Mouse (Mus musculus) embryonic facial prominence, embryonic 12.5 days (tissue): Measurements from ENCODE around the gene Gm884. TPM values are rescaled to one million over a fixed set of nuclear protein-coding genes. Genes with fewer than 3 reads are reported as not detected.

Experiments
- ATAC-seq: fragments of 200-750 bp; cut with Nextera tagmentation; 2 replicates; pipeline ENCODE4 v1.8.0; 2017; ENCODE audit not compliant: insufficient number of reproducible peaks, insufficient read depth, low FRiP score, low TSS enrichment
- H3K27ac ChIP-seq: fragments of 300-500 bp; sonication (generic); 2 replicates; pipeline ENCODE4 v1.5.1; 2016; ENCODE audit warnings: mild to moderate bottlenecking
- H3K27me3 ChIP-seq: fragments of 300-500 bp; sonication (generic); 2 replicates; pipeline ENCODE4 v1.6.1; 2016; ENCODE audit warnings: mild to moderate bottlenecking, moderate library complexity
- H3K36me3 ChIP-seq: fragments of 300-500 bp; sonication (generic); 2 replicates; pipeline ENCODE4 v1.6.1; 2016; ENCODE audit warnings: mild to moderate bottlenecking
- H3K4me1 ChIP-seq: fragments of 300-500 bp; sonication (generic); 2 replicates; pipeline ENCODE4 v1.6.1; 2016
- H3K4me2 ChIP-seq: fragments of 300-500 bp; sonication (generic); replicated peaks from 2 replicates; pipeline ENCODE4 v1.6.1; 2016; ENCODE audit warnings: mild to moderate bottlenecking, moderate library complexity
- H3K4me3 ChIP-seq: fragments of 300-500 bp; sonication (generic); 2 replicates; pipeline ENCODE4 v1.5.1; 2016; ENCODE audit warnings: mild to moderate bottlenecking
- H3K9ac ChIP-seq: fragments of 300-500 bp; sonication (generic); 2 replicates; pipeline ENCODE4 v1.6.1; 2016; ENCODE audit warnings: mild to moderate bottlenecking, moderate library complexity
- H3K9me3 ChIP-seq: fragments of 300-500 bp; sonication (generic); 2 replicates; pipeline ENCODE4 v1.6.1; 2016; ENCODE audit warnings: mild to moderate bottlenecking, moderate library complexity
- WGBS: fragments of 180-500 bp; shearing (Covaris S2); methylation state at CpG from one replicate; pipeline ENCODE4 v1.1.7; 2016; 5-methylcytosine and 5-hydroxymethylcytosine counted together
- polyA plus RNA-seq: library from polyadenylated mRNA; unstranded; fragments of >200 nt; fragmentation: Nextera tagmentation; extraction: Ambion mirVana; gene quantifications from 2 replicates; pipeline ENCODE4 v1.2.1, GENCODE M21; 2016

Gene Gm884
- polyA plus RNA-seq, 1 experiment from 2014 or later, result not detected

DNA sequence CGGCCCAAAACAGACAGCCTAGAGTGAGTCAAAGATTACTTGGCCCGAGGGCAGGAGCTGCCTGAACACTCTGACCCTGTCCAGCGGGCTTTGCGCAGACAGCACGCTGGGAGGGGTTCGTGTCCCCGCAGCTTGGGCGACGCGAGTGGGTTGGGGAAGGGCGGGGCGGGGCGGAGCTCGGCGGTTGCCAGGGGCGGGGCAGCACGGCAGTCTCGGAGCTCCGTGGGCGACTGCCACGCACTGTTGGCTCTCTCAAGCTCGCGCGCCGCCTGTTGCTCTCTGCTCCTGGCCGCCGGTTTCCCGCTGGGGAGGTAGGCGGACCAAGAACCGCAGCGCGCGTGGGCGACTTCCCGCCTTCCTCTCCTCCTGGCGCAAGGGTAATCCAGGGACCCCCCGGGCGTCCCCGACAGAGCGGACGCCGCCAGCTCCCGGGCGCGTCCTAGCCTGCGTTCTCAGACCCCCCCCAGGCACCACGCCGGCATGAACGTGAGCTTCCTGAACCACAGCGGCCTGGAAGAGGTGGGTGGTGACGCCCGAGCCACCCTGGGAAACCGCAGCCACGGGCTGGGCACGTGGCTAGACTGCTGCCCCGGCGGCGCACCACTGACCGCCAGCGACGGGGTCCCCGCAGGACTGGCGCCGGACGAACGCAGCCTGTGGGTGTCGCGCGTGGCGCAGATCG is 28.5 kb upstream of the Gm884 start, which contains the start of gene Rprml:
Gene Rprml, plus strand, starts transcription at position 270 of the 682 bp plus-strand sequence.
- no peak for ATAC-seq
- Histone ChIP-seq H3K36me3 (no peaks in the 10 kb centered on the region), H3K9me3 (no peaks in the 10 kb centered on the region), H3K4me3 (peak within 1 kb of the TSS; percentile 41), H3K9ac (peak within 1 kb of the TSS; percentile 24; the same call in 1 of the 2 replicates), H3K4me2 (peak within 1 kb of the TSS; percentile 78), H3K27ac (no peak within 1 kb of the TSS), H3K27me3 (peaks cover 83% of the 10 kb centered on the region), H3K4me1 (peaks cover 14% of the 10 kb centered on the region)
- under 1% methylated on average over 67 of the region's 71 CpGs for WGBS

DNA sequence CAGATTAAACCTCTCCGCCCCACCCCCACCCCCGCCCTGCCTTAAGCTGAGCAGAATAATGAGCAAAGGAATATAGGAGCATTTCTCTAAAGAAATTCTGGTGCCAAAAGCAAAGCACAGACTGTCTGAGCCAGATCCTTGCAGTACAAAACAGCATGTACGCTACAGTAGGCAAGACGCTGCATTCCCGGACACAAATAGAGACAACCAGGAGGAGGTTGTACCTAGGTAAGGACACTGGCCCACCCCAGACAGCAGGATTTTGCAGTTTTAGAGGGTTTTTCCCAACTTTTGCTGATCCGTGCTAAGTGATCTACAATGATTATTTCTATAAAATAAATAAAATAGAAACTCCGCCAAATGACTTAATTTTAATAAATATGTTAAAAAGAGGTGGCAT is 27.7 kb upstream of the Gm884 start:
- H3K27me3 ChIP-seq, result peaks cover 79% of the 10 kb centered on the region
- no peak overlapping the region for H3K27ac ChIP-seq
- ATAC-seq, result no peak
- peaks cover 14% of the 10 kb centered on the region for H3K4me1 ChIP-seq
- no peak overlapping the region for H3K4me2 ChIP-seq
- 25% methylated on average over 7 of the region's 7 CpGs for WGBS
- no peaks in the 10 kb centered on the region for H3K9me3 ChIP-seq
- H3K36me3 ChIP-seq, result no peaks in the 10 kb centered on the region
- H3K4me3 ChIP-seq, result no peak overlapping the region
- no peak overlapping the region for H3K9ac ChIP-seq

DNA sequence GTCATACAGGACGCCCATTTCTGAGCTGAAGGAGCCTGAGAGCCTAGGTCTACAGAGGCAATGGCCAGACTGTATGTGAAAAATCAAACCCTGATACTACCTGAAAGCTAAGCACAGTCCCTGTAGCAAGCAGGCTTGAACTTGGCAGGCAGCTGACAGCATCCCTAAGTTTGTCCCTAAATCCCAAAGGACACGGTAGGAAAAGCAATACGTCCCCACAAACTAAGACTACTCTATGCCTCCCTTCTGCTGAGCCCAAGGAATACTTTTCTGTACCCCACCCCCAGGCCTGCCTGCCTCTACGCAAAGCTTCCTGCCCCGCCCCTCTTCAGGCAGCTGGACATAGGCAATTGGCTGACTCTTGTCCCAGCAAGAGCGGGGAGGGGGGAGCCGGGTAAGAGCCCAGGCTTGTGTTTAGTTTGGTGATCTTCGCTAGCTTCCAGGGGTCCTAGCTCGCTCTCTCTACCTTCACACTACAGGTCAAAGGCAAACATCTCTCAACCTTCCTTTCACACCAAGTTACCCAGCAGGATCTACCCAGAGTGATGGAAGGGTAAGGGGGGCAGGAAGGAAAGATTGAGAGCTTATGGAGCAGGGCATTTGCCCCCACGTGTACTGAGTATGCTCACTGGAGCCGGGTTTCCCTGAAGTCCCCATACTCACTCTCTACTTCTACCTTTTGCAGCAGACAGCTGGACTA is 27.1 kb upstream of the Gm884 start:
- no peak overlapping the region for H3K4me2 ChIP-seq

DNA sequence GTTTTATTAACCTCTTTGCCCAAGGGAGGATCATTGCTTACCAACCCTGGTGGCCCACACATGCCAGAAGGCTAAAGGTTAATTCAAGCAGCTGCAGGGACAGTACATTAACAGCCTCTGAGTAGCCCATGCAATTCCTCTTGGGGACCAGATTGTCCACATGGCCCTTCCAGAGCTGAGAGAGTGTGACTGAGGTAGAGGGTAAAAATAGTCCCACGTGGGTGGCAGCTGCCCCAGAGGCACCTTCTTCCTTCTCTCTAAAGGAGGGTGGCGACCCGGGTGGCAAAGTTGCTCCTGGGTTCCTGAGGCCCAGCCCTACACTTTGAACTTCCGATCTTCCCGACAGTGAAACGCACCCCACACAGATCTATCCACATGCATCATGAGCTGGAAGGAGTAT is 25.4 kb upstream of the Gm884 start:
- WGBS, result 71% methylated on average over 6 of the region's 6 CpGs
- peaks cover 62% of the 10 kb centered on the region for H3K27me3 ChIP-seq
- peaks cover 14% of the 10 kb centered on the region for H3K4me1 ChIP-seq

More for the DNA sequence above, 27.1 kb upstream of the Gm884 start:
- no peaks in the 10 kb centered on the region for H3K9me3 ChIP-seq
- no peak overlapping the region for H3K4me3 ChIP-seq
- H3K36me3 ChIP-seq, result no peaks in the 10 kb centered on the region
- peaks cover 73% of the 10 kb centered on the region for H3K27me3 ChIP-seq
- ATAC-seq, result no peak
- peaks cover 14% of the 10 kb centered on the region for H3K4me1 ChIP-seq
- H3K9ac ChIP-seq, result no peak overlapping the region
- WGBS, result 7% methylated on average over 11 of the region's 11 CpGs
- H3K27ac ChIP-seq, result no peak overlapping the region

DNA sequence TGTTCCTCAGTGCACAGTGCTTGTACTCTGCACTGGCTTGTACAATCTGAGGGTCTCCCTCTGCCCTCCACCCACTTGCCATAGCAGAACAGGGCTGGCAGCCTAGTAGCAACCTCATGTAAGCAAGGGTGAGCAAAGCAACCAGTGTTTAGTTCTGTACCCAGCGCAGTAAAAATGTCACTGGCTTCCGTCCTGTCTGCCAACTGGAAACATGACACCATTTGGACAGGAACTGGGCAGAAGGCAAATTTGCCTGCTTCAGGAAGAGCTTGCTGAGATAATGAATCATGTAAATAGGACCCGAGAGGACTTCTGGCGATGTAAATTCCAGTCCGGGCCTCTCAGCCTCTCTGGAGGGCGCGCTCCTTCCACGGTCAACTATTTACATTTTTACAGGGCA is 24.8 kb upstream of the Gm884 start:
- Histone ChIP-seq H3K36me3 (no peaks in the 10 kb centered on the region), H3K9me3 (no peaks in the 10 kb centered on the region), H3K4me1 (peaks cover 14% of the 10 kb centered on the region), H3K4me2 (no peak overlapping the region), H3K9ac (no peak overlapping the region), H3K4me3 (no peak overlapping the region), H3K27ac (no peak overlapping the region), H3K27me3 (peaks cover 62% of the 10 kb centered on the region)
- 60% methylated on average over 8 of the region's 8 CpGs for WGBS
- ATAC-seq, result no peak

More for the DNA sequence above, 25.4 kb upstream of the Gm884 start:
- no peak for ATAC-seq
- Histone ChIP-seq H3K9me3 (no peaks in the 10 kb centered on the region), H3K36me3 (no peaks in the 10 kb centered on the region), H3K27ac (no peak overlapping the region), H3K4me2 (no peak overlapping the region), H3K9ac (no peak overlapping the region), H3K4me3 (no peak overlapping the region)

DNA sequence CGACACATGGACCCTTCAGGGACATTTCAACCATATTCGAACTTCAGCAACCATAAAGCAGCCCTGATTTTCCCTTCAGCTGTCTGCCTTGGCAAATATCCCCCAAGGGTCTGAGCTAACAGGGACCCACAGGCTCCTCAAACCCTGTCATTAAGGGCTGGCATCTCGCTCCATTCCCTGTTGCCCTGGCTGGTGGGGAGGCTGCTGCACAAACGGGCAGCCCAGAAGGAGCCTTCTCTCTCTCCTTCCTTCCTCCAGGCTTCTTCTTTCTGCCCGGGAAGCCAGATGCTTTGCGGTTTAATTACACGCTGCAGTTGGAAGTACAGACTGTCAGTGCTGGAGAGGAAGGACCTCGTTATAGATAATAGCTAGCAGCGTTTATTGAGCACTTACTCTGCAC is 22.3 kb upstream of the Gm884 start:
- no peak for ATAC-seq
- 55% methylated on average over 9 of the region's 9 CpGs for WGBS
- Histone ChIP-seq H3K9ac (no peak overlapping the region), H3K4me2 (no peak overlapping the region), H3K4me1 (no peaks in the 10 kb centered on the region), H3K27me3 (peaks cover 49% of the 10 kb centered on the region), H3K27ac (no peak overlapping the region), H3K9me3 (no peaks in the 10 kb centered on the region), H3K4me3 (no peak overlapping the region), H3K36me3 (no peaks in the 10 kb centered on the region)

DNA sequence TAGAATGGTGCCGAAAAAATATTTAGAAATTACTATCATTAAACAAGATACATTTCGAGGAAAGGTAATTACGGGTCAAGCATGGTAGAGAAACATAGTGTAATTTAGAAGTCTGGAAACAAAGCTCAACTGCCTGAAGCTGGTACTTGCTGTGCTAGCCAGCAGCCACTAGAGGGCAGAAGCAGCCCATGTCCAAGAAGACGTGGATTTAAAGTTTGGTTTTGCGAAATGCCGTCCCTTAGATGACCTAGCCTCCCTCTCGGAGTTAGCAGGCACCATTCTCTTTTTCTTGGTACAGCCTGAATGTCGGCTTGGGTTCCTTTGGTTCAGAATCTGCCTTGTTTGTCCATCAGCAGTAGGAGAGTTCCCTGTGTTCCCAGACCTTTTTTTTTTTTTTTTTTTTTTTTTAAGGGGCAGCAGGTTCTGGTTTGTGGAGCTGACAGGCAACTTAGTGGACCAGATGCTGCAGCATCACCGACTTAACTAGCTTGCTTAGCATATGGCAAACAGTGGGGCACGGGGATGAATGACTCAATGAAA is 18.5 kb upstream of the Gm884 start:
- H3K4me2 ChIP-seq, result no peak overlapping the region; the same call in 1 of the 2 replicates
- no peaks in the 10 kb centered on the region for H3K9me3 ChIP-seq
- no peaks in the 10 kb centered on the region for H3K4me1 ChIP-seq
- no peak for ATAC-seq
- H3K4me3 ChIP-seq, result no peak overlapping the region
- H3K27me3 ChIP-seq, result peaks cover 24% of the 10 kb centered on the region; the same call in 1 of the 2 replicates
- H3K27ac ChIP-seq, result no peak overlapping the region
- H3K36me3 ChIP-seq, result no peaks in the 10 kb centered on the region
- no peak overlapping the region for H3K9ac ChIP-seq
- 3% methylated on average over 10 of the region's 10 CpGs for WGBS

DNA sequence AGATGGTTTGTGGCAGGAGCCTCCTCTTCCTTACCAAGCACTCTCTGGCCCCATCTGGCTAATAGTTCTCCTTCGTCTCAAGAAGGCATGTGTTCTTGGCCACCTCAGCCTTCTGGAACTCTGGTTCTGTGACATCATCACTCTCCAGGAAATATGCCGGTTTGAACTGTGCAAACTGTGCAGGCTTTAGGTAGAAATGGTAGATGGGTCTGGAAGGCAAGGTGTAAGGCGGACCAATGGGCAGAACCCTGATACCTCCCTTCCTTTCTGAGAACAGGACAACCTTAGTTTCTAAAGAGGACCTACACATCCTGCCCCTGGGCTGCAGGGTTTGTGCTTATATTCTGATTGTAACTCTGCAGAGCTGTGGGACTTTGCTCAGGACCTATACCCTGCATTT is 17.9 kb upstream of the Gm884 start, which contains the start of gene Lyzl6:
Gene Lyzl6, minus strand, starts transcription at position 101 of the 400 bp plus-strand sequence.
- no peak within 1 kb of the TSS for H3K27ac ChIP-seq
- H3K36me3 ChIP-seq, result no peaks in the 10 kb centered on the region
- H3K4me3 ChIP-seq, result no peak within 1 kb of the TSS
- ATAC-seq, result no peak
- H3K4me2 ChIP-seq, result no peak within 1 kb of the TSS; the same call in 1 of the 2 replicates
- H3K4me1 ChIP-seq, result no peaks in the 10 kb centered on the region
- no peaks in the 10 kb centered on the region for H3K9me3 ChIP-seq
- WGBS, result 71% methylated on average over 3 of the region's 3 CpGs
- H3K9ac ChIP-seq, result no peak within 1 kb of the TSS
- H3K27me3 ChIP-seq, result peaks cover 24% of the 10 kb centered on the region; the same call in 1 of the 2 replicates

DNA sequence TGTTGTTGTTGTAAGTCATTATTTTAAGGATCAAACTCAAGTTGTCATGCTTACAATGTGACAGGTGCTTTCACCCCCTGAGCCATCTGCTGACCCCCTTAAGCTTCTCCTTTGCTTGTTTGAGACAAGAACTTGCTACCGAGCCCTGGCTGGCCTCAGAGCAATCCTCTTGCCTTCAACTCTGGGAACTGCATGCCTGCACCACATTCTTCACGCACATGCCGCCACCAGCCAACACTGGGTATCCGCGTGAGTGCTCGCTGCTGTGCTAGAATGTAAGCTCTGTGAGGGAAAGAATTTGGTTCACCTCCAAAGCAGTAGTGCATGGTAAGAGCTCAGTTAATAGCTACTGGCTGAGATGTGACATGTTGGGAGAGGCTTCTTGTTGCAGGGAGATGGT is 15.3 kb upstream of the Gm884 start:
- Histone ChIP-seq H3K9ac (no peak overlapping the region), H3K36me3 (no peaks in the 10 kb centered on the region), H3K9me3 (no peaks in the 10 kb centered on the region), H3K4me1 (no peaks in the 10 kb centered on the region), H3K27me3 (peaks cover 16% of the 10 kb centered on the region; the same call in 1 of the 2 replicates), H3K4me2 (no peak overlapping the region), H3K27ac (no peak overlapping the region), H3K4me3 (no peak overlapping the region)
- 78% methylated on average over 6 of the region's 6 CpGs for WGBS
- ATAC-seq, result no peak

DNA sequence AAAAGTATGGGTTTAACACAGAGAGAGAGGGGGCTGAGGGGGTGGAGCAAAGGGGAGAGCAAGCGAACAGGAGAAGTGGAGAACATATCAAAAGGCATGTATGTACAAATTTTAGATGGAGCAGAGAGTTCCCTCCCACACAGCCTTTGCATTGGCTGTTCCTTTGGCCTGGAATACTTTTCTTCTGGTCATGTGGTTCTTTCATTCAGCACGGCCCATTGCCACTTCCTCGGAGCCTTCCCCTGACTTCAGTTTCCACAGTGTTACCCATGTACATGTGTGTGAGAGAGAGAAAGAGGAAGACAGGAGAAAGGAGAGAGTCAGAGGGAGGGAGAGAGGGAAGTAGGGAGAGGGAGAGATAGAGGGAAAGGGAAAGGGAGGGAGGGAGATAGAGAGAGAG is 14.5 kb upstream of the Gm884 start:
- H3K4me3 ChIP-seq, result no peak overlapping the region
- no peak overlapping the region for H3K27ac ChIP-seq
- WGBS, result 82% methylated on average over 3 of the region's 3 CpGs
- H3K27me3 ChIP-seq, result peaks cover 9% of the 10 kb centered on the region; the same call in 1 of the 2 replicates
- no peaks in the 10 kb centered on the region for H3K9me3 ChIP-seq
- no peaks in the 10 kb centered on the region for H3K36me3 ChIP-seq
- H3K9ac ChIP-seq, result no peak overlapping the region
- H3K4me2 ChIP-seq, result no peak overlapping the region
- no peaks in the 10 kb centered on the region for H3K4me1 ChIP-seq
- ATAC-seq, result no peak

DNA sequence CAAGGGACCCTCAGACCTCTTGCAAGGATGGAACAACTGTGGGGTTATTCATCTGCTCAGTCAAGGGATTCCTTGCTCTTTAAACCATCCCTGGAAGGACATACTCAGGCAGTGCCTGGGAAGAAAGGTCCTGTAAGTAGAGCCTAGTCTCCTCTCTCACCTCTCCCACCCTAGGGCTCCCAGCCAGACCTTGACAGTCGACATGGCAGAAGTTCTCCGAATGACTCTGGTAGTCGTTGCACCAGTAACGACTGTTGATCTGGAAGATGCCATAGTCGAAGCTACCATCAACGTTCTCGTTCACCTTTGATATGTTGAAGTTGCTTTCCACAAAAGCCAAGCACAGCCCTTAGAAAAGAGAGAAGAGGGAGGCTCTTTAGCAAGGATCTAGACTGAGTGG is 13.9 kb upstream of the Gm884 start:
- H3K36me3 ChIP-seq, result no peaks in the 10 kb centered on the region
- peaks cover 9% of the 10 kb centered on the region; the same call in 1 of the 2 replicates for H3K27me3 ChIP-seq
- WGBS, result 88% methylated on average over 7 of the region's 7 CpGs
- H3K27ac ChIP-seq, result no peak overlapping the region
- no peak overlapping the region for H3K4me2 ChIP-seq
- no peak overlapping the region for H3K4me3 ChIP-seq
- H3K4me1 ChIP-seq, result no peaks in the 10 kb centered on the region
- no peak overlapping the region for H3K9ac ChIP-seq
- ATAC-seq, result no peak
- no peaks in the 10 kb centered on the region for H3K9me3 ChIP-seq

DNA sequence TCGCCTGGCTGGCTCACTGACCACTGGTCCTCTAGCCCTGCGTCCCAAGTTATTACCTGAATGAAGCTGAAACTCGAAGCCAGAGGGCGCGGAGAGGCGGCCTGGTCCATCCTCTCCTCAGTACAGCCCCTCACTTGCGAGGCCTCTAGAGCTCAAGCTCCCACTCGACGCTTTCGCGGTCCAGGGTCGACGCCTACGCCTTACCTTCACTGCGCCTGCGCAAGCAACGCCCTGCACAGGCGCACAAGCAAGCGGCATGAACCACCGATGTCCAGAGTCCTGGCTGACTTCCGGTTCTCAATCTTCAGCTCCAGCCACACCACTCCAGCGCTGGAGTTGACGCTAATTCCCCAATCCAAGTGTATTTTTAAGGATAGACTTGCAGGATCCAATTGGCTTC is 6.5 kb upstream of the Gm884 start:
- Histone ChIP-seq H3K4me1 (no peaks in the 10 kb centered on the region), H3K9me3 (no peaks in the 10 kb centered on the region), H3K27me3 (no peaks in the 10 kb centered on the region), H3K4me3 (no peak overlapping the region), H3K4me2 (no peak overlapping the region), H3K36me3 (no peaks in the 10 kb centered on the region), H3K27ac (no peak overlapping the region), H3K9ac (no peak overlapping the region)
- no peak for ATAC-seq
- 80% methylated on average over 23 of the region's 23 CpGs for WGBS
